Mouse (Mus musculus) layer of hippocampus, adult 18-20 months (tissue): ENCODE data around the gene Kndc1. TPM values are rescaled to one million over a fixed set of nuclear protein-coding genes. Genes with fewer than 3 reads are reported as not detected.

Experiments
- DNase-seq, 2 experiments: peaks; one replicate each; pipeline ENCODE4 v3.0.0; 2022; ENCODE audit warnings: low spot score in 2 of 2
- total RNA-seq, 2 experiments: library from RNA; stranded (reverse); gene quantifications; 2 replicates each; pipeline ENCODE4 v1.2.3; 2021

Kndc1 gene
- total RNA-seq, 2 experiments from 2014 or later: 84.7 to 86.2 TPM

DNA sequence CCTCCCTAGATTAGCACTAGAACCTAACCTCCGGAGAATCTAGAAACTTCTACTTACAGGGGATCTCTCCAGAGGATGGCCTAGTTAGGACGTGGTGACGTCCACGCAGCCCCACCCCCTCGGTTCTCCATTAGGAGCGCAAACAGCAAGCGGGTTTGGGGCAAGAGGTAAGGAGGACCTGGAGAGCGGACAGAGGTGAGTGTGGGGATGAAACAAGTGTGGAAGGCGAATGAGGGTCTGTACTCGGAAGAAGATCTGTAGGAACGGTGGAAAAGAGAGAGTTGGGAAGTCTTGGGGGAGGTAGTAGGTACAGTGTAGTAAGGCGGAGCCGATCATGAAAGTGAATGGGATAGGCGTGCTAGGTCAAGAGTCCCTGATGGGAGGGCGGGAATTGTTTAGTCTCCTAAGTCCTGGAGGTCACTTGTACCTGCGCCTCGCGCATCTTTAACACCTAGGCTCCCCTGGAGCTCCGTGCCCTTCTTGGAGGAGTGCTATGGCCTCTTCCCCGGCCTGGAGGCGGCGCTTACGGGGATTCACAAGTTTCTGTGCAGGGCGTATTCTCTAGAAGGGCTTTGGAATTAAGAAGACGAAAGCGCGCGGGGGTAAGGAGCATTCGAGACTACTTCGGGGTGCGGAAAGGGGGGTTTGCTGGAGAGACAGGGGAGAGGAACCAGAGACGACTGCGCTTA lies 55.9 kb downstream of the Kndc1 start:
- no peak for DNase-seq

DNA sequence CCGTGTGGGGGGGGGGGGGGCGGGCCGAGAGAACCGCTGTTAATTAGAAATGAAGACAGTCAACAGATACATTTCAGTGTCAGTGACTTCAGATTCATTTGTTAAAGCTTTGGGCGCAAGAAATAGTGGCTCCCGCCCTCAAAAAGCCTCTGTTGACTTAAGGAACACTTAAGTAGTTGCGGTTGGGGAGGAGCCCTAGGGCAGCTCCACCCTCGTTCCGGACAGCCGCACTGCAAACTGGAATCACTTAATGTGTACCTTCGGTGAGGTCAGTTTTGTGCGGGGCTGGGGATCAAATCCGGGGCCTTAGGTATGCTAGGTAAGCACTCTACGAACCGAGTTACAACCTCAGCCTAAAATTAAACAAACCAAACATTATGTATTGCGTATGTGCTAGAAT lies 56.6 kb downstream of the Kndc1 start:
- DNase-seq: no peak

DNA sequence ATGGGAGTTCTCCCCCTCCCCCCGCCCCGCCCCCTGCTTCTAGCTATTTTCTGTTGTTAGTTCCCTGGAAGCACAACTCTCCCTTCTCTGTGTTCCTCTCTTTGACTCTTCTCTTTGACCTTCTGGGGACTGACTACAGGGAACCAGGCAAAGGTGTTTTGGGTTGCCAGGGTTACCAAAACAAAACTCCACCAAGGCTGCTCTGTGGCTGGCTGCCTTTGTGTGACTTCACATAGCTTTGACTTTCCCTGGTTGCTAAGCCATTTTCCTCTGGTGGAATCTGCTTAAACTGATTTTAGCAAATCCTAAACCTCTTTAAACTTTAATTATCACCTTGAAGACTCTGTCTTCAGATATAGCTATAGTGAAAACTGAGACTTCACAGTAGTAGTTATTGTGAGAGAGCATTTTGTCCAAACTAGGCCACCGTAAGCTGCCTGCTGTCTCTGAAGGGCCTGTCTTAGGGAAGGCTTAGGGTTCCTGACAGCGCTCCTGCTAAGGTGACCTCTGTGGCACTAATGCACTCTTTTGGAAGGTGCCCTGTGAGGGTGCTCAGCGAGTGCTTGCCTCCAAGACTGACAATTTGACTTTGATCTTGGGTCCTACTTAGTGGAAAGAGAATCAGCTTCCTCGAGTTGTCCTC lies 57.6 kb downstream of the Kndc1 start:
- no peak for DNase-seq

DNA sequence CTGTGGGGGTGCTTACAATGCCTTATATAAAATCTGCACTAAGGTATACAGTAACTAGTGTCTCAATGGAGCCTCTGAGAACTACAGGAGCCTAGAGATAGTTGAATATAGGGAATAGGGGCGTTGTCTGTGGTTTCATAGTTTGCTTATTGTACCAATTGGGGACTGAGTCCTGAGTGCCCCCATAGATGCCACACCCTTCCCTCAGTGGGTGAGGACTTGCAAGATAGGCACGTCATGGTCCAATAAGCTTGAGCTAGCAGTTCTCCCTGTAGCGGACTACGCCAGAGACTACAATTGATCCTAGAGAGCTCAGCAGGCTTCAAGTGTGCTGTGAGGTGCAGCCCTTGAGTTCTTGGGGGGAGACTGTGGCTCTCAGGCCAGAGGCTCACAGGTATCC lies 61.0 kb downstream of the Kndc1 start:
- no peak for DNase-seq

DNA sequence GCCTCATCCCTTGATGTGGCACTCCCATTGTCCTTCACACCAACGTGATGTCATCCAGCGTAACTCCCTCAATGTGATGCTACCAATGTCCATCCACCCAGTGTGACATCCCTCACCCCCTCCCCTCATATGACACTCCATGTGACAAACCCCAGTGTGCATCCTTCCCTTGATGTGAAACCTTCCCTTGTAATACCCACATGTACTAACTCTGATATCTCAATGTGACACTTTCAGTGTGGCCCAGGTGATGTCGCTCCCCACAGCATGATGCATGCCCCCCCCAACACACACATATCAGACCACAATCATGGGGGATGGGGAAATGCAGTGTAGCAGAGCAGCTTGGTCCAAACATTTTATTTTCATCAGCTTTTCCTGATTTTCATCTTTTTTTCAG lies 62.2 kb downstream of the Kndc1 start:
- no peak for DNase-seq

DNA sequence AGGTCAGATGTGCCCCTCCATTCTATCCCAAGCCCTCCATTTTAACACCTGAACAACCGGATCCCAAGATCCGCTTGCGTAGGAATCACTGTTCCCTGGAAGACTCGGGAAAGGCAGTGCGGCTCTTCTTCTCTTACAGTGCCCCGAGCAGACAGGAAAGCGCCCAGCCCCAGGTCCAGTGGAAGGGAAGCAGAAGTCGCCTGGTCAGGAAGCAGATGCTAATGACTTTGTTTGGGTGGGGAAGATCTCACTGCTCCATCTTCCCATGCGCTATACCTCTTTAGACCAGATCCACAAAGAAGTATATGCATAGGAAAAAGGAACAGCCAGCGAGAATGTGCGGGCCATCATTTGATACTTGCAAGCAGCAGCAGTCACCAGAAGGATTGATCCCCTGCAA lies 62.9 kb downstream of the Kndc1 start:
- no peak for DNase-seq

DNA sequence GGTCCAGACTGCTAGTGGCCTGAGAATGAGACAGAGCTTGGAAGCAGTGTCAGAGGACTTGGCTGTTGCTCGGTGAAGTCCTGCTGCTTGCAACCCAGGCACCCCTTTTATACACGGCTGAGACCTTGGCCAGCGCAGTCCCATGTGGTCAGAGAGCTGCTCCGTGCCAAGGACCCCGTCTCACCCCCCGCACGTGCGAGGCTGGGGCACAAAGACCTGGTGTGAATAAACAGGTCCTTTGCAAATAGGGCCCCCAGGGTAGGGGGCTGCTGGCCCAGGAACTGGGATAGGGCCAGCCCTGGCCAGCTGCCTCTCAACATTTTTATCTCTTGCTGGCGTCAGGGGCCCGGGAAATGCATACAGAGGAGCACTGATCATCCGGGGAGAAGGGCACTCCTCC lies 63.5 kb downstream of the Kndc1 start:
- DNase-seq: no peak

DNA sequence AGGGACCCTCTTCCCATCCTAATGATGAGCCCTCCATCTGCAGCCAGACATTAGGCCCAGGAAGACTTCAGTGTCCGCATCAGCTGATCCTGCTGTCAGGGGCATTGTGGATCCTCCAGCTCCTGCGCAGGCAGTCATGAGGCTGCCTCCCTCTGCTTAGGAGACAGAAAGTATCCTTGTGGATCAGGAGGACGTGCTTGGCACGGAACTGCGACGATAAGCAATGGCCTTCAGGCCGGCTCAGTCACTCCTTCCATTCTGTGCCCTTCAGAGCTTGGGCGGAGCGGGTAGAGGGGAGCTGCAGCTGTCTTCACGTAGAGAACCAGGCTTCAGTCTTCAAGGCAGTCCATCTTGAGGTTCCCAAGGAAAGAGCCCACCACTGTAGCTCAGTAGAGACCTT lies 66.6 kb downstream of the Kndc1 start:
- DNase-seq: no peak

DNA sequence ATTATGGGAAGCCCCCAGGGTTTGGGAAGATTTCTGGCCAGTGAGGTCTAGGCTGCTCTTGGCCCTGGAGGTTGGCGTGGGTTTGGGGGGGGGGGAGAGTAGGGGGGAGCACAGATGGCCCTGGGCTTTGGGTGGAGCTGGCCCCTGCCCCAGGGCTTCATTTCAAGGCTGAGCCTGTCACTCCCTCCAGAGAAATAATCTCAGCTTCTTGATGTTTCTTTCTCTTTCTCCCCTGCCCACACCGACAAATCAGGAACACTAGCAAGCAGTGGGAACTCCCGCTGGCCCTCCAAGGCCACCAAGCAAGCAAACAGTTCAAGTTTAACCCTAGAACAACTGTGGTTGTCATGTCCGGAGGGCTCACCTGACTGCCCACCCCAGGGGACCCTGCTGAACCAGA lies 69.3 kb downstream of the Kndc1 start:
- no peak for DNase-seq

DNA sequence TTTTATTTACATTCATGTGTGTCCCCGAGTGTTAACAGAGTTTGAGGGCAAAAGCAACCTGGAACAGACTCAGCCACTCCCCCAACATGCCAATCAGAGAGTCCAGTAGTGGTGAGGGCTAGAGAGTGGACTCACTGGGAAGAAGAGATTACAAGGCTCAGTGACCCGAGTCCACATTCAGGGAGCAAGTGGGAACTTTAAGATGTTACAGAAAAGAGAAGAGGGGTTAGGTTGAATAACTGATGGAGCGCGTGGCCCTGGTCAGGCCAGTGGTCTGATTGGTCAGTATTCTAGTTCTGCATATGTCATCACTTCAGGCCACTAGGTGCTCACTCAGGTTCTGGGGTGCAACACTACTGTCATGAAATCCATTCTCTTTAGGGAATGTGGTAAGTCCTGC lies 72.7 kb downstream of the Kndc1 start:
- no peak for DNase-seq

DNA sequence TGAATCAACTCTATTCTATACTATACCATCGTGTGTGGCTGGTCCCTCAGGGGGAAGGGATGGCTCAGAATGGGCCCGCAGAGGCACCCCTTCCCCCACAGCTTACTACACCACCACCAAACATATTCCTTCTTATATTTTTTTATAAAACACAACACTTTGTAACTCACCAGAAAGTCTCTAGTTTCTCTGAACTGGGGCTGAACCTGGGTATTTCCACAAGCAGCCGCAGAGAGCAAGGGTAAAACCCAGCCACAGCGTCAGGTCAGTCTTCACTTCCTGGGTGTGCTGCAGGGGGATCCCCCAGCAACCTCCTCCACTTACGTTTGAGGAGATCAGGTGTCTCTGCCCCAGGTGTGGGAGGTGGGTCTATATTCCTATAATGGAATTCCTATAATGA lies 73.9 kb downstream of the Kndc1 start:
- no peak for DNase-seq

DNA sequence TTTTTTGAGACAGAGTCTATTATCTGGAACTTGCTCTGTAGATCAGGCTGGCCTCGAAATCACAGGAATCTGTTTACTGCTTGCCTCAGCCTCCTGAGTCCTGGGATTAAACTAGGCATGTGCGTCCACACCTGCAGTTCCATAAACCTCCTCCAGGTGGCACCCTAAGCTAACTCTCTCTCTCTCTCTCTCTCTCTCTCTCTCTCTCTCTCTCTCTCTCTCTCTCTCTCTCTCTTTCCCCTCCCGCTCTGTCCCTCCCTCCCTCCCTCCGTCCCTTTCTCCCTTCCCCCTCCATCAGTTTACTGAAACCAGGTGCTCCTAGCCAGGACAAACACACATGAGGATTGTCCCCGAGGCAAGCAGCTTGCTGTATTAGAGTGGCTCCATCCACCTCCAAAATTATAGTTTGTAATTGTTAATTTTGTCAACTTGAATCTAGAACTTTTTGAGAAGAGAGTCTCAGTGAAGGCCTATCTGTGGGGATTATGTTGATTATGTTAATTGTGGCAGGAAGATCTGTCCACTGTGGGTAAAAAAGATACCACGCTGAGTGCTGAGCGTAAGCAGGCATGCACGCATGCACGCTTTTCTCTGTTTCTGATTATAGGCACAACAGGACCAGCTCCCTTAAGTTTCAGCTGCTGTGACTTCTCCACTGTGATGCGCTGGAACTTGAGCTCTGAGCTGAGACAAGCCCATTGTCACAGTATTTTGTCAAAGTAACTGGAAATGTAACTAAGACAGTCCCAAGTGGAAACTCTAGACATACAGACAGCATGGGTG lies 75.0 kb downstream of the Kndc1 start:
- DNase-seq: peak; percentile 72 to 96

DNA sequence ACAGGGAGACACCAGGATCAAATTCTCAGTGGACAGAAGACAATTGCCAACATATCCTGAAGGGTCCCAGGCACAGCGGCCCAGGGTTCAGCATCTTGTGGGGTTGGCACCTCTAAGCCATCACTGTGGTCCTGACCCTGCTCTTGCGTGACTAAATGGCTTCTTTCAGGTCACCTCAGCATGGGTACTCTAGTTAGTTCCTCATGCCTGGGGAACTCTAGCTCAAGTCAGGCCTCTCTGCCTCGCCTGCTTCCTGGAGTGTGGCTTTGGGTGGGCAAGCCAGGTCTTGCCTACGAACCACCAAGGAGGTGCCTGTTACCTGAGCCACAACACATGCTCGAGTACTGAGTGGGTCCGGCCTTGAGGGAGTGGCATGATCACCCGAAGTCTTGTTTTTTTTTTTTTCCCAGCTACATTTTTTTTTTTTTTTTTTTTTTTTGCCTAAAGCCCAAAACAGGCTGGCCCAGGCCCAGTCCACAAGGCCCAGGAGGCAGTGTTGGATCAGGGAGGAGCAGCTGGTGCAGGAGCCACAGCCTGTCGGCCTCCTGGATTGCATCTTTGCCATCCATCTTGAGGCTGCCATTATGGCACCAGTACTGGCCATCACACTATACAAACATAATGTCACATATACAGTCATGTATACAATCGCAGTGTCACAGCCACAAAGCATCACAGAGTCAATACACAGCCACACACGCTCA lies 75.9 kb downstream of the Kndc1 start:
- no peak for DNase-seq

DNA sequence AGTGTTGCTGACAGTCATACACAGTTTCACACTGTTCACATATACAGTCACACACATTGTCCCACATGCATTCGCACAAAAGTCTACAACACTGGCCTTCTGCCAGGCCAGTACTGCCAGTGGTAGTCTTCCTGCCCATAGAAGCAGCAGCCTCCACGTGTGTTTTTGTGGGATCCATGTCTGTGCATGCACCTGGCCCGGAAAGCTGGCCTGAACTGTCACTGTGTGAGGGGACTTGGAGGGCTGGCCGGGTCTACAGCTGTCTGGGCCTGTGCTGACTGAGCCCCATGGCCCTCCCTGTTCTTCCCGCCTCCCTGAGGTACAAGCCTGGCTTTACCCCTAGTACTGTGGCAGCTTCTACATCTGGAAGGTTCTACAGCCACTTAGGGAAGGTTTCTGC lies 76.5 kb downstream of the Kndc1 start:
- no peak for DNase-seq

DNA sequence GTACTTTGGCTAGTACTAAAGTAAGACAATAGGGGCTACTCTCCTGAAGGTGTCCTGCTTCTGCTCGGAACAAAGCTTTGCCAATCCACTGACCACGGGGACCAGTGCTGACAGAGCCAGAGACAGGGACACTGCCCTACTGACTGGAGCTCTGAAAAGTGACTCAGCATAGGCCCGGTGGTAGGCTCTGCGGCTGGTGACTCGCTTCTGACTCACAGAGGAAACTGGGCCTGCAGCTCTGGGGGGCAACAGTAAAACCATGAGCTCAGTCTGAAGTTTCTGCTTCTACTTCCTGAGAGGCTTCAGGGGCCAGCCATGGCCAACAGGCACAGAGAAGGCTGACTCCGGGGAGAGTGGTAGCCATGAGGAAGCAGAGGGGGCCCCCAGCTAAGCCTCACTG lies 76.9 kb downstream of the Kndc1 start:
- no peak for DNase-seq

DNA sequence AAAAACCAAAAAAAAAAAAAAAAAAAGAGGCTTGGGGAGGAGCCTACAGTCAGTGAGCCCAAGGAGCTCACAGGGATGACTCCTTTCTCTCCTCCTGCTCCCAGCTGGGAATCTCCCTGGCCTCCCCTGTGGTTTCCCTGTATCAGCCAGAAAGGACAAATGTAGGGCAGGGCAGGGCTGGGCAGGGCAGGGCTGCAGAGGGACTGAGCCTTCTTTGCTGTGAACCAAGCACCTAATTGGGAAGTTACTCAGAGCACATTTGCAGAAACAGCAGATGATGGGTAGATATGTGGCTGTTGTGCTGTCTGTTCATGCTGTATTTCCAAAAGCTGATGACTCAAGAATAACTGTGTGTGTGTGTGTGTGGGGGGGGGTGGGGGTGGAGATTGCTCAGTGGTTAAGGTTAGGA lies 78.4 kb downstream of the Kndc1 start:
- no peak for DNase-seq

DNA sequence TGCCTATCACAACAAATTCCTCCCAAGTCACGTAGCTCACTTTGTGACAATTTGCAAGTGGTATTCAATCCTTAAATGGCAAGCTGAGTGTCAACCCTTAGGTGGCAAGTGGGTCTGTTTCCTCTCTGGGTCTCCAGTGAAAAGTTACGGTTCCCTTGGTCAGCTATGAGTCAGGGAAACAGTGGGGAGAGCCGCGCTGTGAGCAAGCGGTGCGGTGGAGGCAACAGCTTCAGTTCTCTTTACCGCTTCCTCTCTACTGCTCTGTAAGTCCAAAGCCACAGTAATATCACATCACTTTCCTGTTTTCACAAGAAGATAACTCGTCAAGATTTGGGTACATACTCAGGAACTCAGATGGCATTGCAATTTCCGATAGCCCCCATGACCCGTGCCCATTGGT lies 79.8 kb downstream of the Kndc1 start:
- no peak for DNase-seq

DNA sequence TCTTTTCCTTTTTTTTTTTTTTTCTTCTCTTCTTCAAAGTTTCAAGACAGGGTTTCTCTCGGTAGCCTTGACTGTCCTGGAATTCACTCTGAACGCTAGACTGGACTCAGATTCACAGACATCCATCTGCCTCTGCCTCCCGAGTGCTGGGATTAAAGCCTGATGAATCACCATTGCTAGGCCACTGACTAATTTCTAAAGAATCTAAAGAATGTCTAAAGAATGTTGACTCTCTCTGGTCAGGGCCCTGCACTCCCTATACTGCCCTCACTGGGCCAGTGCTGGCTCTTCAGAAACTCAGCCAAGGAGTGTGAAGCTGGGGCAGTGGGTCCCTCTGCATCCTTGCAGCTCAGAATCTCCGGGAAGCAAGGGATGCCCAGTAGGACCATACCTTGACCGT lies 81.0 kb downstream of the Kndc1 start:
- DNase-seq: no peak

DNA sequence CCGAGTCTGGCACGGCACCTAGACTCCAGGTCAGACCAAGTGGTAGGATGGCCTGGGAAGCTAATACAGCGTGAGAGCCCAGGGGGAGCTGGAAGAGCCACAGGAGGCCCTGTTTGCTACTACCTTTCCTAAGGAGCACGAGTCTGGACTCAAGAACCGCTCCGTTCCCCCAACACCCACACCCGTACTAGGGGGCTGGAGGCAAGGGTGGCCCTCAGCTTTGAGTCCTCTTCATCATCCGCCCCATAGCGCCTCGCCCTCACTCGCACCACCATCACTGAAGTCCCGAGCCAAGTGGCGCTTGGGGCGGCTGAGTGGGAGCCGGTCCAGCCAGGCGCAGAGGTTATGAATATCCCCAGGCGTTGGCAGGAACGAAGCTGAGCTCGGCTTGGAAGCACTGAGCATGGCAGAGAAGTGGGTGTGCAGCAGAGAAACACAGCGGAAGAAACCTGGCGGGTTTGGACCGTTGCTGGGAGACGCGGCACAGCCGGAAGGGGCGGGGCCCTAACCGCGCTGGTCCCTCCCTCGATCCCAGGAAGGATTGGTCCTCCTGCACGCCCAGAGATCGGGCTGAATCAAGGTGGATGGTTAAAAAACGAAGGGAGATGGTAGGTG lies 83.9 kb downstream of the Kndc1 start, which contains the start of gene 6430531B16Rik:
Gene 6430531B16Rik (minus strand): TSS at position 478 of the 615 bp plus-strand sequence.
- DNase-seq: peak; percentile 92 to 94

DNA sequence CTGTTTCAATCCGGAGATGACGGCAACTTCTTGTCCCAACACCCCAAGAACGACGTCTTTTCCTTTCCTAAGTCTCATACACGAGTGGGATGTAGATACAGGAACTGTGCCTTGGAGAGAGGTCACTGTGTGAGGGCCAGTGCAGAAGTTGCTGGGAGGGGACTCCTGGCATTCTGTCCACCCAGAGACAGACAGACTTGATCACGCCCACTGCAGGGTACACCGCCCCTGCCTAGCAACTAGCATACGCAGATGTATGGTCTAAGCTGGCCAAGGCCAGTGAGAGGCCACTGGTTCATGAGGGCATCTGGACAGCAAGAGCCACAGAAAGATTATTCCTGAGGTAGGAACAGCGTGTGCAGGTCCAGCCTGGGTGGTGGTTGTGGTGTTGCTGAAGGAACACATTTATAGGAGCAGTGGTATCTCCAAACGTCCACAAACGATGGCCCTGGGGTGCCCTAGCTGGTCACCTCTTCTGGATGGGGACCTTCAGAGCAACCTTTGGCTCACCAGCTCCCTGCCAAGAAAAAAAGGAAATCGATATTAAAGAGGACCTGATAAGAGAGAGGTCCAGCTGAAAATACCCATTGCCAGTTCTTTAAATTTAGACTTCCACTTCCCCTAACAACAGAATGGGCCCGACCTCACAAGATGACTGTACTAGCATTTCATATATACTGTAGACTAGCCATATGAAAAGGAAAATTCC lies 84.7 kb downstream of the Kndc1 start:
- peak; percentile 23 to 30 for DNase-seq

DNA sequence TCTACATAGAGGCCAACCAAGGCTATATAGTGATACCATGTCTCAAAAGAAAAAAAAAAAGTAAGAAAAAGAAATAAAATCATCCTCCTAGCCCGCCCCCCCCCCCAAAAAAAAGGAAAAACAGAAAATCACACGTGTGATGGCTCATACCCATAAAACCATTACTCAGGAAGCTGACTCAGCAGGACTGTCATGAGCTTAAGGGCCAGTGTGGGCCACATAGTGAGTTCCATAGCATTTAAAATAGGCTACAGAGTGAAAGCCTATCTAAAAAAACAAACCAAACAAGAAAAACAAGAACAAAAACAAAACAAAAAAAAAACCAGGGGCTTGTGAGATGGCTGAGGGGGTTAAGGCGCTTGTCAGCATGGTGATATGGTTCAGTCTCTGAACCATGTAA lies 86.3 kb downstream of the Kndc1 start:
- no peak for DNase-seq
